Mouse (Mus musculus): ENCODE data around the gene Cypt12. TPM values are rescaled to one million over a fixed set of nuclear protein-coding genes. Genes with fewer than 3 reads are reported as not detected.

Cypt12 gene
- not detected for polyA plus RNA-seq (2015; fragmentation: Illumina TruSeq; extraction: RNeasy Lipid Tissue Mini Kit (QIAGEN cat#74804); ENCODE audit: insufficient read depth, low replicate concordance)

DNA sequence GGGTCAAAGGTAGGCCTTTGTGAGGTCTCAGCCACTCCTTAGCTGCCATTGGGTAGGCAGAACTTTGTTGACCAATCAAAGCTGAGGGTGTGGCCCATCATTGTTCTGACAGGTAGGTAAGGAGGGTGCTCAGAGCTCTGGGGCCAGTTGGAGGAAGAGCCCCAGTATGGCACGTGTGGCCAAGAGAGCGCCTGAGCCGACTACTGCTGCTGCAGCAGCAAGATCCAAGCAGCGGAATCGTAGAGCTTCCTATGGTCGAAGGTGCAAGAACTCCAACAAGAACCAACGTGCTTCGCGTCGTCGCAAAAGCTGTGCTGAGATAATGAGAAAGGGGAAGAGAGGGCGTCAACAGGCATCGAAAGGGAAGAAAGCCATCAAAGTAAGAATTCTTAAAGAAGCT lies at the start of gene Cypt12:
Gene Cypt12, plus strand, starts transcription at position 112 of the 400 bp plus-strand sequence.

